10 mouse cellular contexts compared by ENCODE assay signal in the genomic region with DNA sequence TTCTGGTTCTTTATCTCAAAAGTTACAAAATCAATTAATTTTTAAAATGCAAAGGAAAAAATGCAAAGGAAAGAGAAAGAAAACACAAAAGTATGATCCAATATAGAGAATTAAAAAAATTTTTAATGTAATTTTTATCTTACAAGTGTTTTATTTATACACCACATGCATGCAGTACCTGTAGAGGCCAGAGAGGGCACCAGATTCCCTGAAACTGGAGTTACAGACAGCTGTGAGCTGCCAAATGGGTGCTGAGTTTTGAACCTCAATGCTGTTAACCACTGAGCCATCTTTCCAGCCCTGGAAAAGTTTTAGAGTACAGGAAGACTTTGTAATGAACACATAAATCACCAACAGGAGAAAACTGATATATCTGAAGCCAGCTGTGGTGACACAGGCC. TPM values are rescaled to one million over a fixed set of nuclear protein-coding genes. Genes with fewer than 3 reads are reported as not detected.
DNase-seq lines count a peak whose midpoint lies in the region; ATAC-seq and TF ChIP-seq lines count a peak whose summit lies in the region.
"Had no signal": no experiment of that assay in that cellular context is flagged by ENCODE, and none has a peak within 500 bp of the region (broad histone marks: within the 10 kb centered on the region; RNA-seq: fewer than 3 reads in every experiment).

No protein-coding gene starts in this region.

- TF ChIP-seq POLR2A in kidney, adult 2 months (IDR thresholded peaks at IDR 0.05; ENCODE audit: low read depth, low read length), result no peak
- TF ChIP-seq POLR2A in testis, adult 2 months (IDR thresholded peaks at IDR 0.05; ENCODE audit: control insufficient read depth, low read depth, low read length), result no peak

- H3K4me2 ChIP-seq in kidney, embryonic 15.5 days, result no peak overlapping the region

- no peak for ATAC-seq in kidney, embryonic 15.5 days (replicated peaks; ENCODE audit: low FRiP score)

- H3K9ac ChIP-seq in kidney, embryonic 15.5 days, result no peak overlapping the region

- no peaks in the 10 kb centered on the region for H3K9me3 ChIP-seq in kidney, embryonic 15.5 days (replicated peaks)

- no peak overlapping the region for H3K27ac ChIP-seq in kidney, adult 2 months (ENCODE audit: insufficient read depth, low read depth, low read length)
- H3K27ac ChIP-seq in kidney, embryonic 15.5 days, result no peak overlapping the region
- no peak overlapping the region for H3K27ac ChIP-seq in testis, adult 2 months (ENCODE audit: control insufficient read depth, insufficient read depth, low read depth, low read length)

- H3K27me3 ChIP-seq in kidney, adult 2 months (replicated peaks; ENCODE audit: control insufficient read depth, insufficient read depth, low read length), result no peaks in the 10 kb centered on the region
- H3K27me3 ChIP-seq in kidney, embryonic 15.5 days, result no peaks in the 10 kb centered on the region
- H3K27me3 ChIP-seq in testis, adult 2 months (ENCODE audit: control insufficient read depth, insufficient read depth, low read length), result no peaks in the 10 kb centered on the region

- no peaks in the 10 kb centered on the region for H3K36me3 ChIP-seq in kidney, adult 2 months (ENCODE audit: control insufficient read depth, insufficient read depth, low read length)
- H3K36me3 ChIP-seq in kidney, embryonic 15.5 days, result peaks cover 5% of the 10 kb centered on the region; the same call in 1 of the 2 replicates
- no peaks in the 10 kb centered on the region for H3K36me3 ChIP-seq in testis, adult 2 months (ENCODE audit: control insufficient read depth, insufficient read depth, low read length)

- H3K4me3 ChIP-seq in kidney, adult 2 months (ENCODE audit: insufficient read depth, low read depth, low read length), result no peak overlapping the region
- no peak overlapping the region for H3K4me3 ChIP-seq in kidney, embryonic 15.5 days (replicated peaks)
- H3K4me3 ChIP-seq in testis, adult 2 months (ENCODE audit: control insufficient read depth, low read depth, low read length), result no peak overlapping the region

- 0 out of 2 replicates have a peak, but pooled peaks have one; percentile 23 for TF ChIP-seq CTCF in kidney, adult 2 months (conservative IDR thresholded peaks at IDR 0.05; ENCODE audit: insufficient read depth, insufficient read length, low read depth, low read length)
- TF ChIP-seq CTCF in testis, adult 2 months (IDR thresholded peaks at IDR 0.05; ENCODE audit: control insufficient read depth, insufficient read depth, insufficient replicate concordance, low read depth, low read length), result peak; percentile 29; the same call in 1 of the 2 replicates

- no peak for DNase-seq in kidney, adult 2 months
- no peak for DNase-seq in testis, postnatal 14 days (ENCODE audit: low spot score)
- DNase-seq in ZHBTc4 (ENCODE audit: low read depth, low spot score), result peak; percentile 75
- DNase-seq in thymus, postnatal 4 days, result peak; percentile 65
- DNase-seq in T-cell, adult 2 months (ENCODE audit: low spot score), result no peak
- DNase-seq: heart, postnatal 4 days; kidney, postnatal 14 days; lung, postnatal 4 days had no signal

- H3K4me1 ChIP-seq in kidney, adult 2 months (ENCODE audit: control insufficient read depth, insufficient read depth, low read length), result no peaks in the 10 kb centered on the region
- H3K4me1 ChIP-seq in kidney, embryonic 15.5 days, result no peaks in the 10 kb centered on the region
- H3K4me1 ChIP-seq in testis, adult 2 months (ENCODE audit: control insufficient read depth, insufficient read depth, low read length), result no peaks in the 10 kb centered on the region

RNA-seq across cellular contexts. Expression of a gene that starts 22.3 kb away (rescaled TPM):
- polyA plus RNA-seq in kidney, adult 2 months (2012; rRNA removed), result 16.8 and 17.6 TPM in 2 replicates
- polyA plus RNA-seq in kidney, embryonic 15.5 days (2015; fragmentation: Nextera tagmentation; extraction: Ambion mirVana), result 32.9 and 33.6 TPM in 2 replicates
- polyA plus RNA-seq in testis, adult 2 months (2012; rRNA removed), result 25.3 and 32.1 TPM in 2 replicates

RNA-seq across cellular contexts. Expression of a gene that starts 32.1 kb away (rescaled TPM):
- polyA plus RNA-seq in kidney, adult 2 months (2012; rRNA removed), result 34.3 and 37.6 TPM in 2 replicates
- 42.3 and 44.6 TPM in 2 replicates for polyA plus RNA-seq in kidney, embryonic 15.5 days (2015; fragmentation: Nextera tagmentation; extraction: Ambion mirVana)
- polyA plus RNA-seq in testis, adult 2 months (2012; rRNA removed), result 244 and 274 TPM in 2 replicates

Comparison
In these comparisons a context has a peak if more than half of its experiments do, and no peak if none do; other contexts are left out.
1. DNase-seq: peak in ZHBTc4 (single experiment) and thymus, postnatal 4 days (single experiment); none in kidney, adult 2 months (single experiment), testis, postnatal 14 days (single experiment) and T-cell, adult 2 months (single experiment).